Mouse (Mus musculus): Measurements from ENCODE around the gene Med27.

DNA sequence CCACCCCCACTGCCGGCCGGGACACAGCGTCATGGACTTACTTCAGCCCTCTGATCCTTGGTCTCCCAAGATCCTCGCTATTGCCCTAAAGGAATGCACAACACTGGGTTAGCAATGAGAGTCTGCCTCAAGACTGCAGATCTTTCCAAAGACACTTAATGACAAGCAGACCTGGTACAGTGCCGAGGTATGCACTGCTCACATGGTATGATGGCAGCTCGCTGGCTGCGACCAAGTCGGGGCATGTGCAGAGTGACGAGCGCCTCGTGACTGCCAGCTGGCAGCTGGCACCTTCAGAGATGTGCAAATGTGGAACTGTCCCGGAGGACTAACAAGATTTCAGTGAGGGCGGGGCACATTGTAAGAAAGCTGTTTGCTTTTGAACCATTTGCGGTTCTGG lies 179.6 kb downstream of the Med27 start:
- TF ChIP-seq POLR2A (IDR thresholded peaks at IDR 0.05; ENCODE audit: borderline replicate concordance, control insufficient read depth, low read depth, low read length) (no peak), CTCF (IDR thresholded peaks at IDR 0.05; ENCODE audit: control insufficient read depth, insufficient read depth, low read length) (no peak)
